In the genomic region with DNA sequence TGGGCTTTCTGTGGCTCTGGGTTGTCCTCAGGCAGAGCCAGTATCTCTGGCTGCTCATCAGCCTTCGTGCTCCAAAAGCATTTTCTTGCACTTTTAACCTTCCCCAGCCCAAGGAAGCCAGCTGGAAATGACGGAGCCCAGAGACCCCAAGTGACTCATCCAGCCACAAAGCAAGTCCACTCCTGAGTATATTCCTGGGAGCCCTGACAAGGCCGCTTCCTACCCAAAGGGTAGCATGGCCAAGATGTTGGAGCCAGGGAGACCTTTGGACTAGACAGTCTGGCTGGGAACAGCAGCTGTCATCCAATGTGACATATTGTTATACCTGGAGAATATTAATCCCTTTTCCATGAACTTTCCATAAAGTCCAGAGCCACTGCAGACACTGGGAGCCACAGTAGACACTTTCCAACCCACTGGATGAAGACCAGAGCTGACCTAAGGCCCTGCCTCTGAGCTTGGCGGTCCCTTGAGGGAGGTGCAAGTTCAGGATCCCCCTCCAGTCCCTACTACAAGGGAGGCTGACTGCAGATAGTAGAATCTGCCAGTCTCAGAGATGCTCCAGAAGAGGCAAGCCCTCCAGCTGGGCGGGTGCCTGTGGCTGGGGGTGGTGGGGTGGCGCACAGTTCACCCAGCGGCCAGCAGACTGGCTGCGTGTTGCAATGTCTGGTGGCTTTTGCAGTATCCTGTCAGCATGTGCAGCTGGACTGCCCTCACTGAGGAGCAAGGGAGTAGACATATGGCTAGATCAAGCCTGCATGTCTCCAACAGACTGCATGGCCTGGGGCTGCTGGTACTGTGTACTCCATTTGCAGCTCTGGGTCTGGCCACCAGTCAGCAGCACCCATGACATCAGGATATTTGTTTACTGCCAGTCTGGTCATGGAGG, we compare ENCODE assay signal across 8 mouse cellular contexts. TPM values are rescaled to one million over a fixed set of nuclear protein-coding genes. Genes with fewer than 3 reads are reported as not detected.
A peak's percentile ranks its signal among the peaks of the same experiment; 100 is the strongest.
DNase-seq lines count a peak whose midpoint lies in the region; ATAC-seq lines count a peak whose summit lies in the region.

No protein-coding gene starts in this region.

- peaks cover 3% of the 10 kb centered on the region; the same call in 1 of the 2 replicates for H3K36me3 ChIP-seq in neural tube, embryonic 12.5 days
- no peaks in the 10 kb centered on the region for H3K36me3 ChIP-seq in embryonic facial prominence, embryonic 15.5 days
- H3K36me3 ChIP-seq in hindbrain, embryonic 14.5 days (replicated peaks; ENCODE audit: control insufficient read depth, insufficient read depth), result no peaks in the 10 kb centered on the region
- H3K36me3 ChIP-seq in liver, embryonic 13.5 days, result no peaks in the 10 kb centered on the region

- no peak for DNase-seq in neural tube, embryonic 10.5 days (ENCODE audit: extremely low spot score, low spot score)
- no peak for DNase-seq in hindbrain, embryonic 14.5 days (ENCODE audit: low spot score)
- no peak for DNase-seq in liver, embryonic 13.5 days
- DNase-seq in skeletal muscle tissue, adult 2 months (ENCODE audit: low read depth, low spot score), result peak; percentile 71
- no peak for DNase-seq in right cerebral cortex, adult 18-20 months
- no peak for DNase-seq in layer of hippocampus, postnatal 10 days (ENCODE audit: low spot score in 2 of 2)

- no peaks in the 10 kb centered on the region for H3K27me3 ChIP-seq in neural tube, embryonic 12.5 days (replicated peaks)
- H3K27me3 ChIP-seq in embryonic facial prominence, embryonic 15.5 days, result no peaks in the 10 kb centered on the region
- H3K27me3 ChIP-seq in hindbrain, embryonic 14.5 days (ENCODE audit: control insufficient read depth, insufficient read depth, low read length), result no peaks in the 10 kb centered on the region
- no peaks in the 10 kb centered on the region for H3K27me3 ChIP-seq in liver, embryonic 13.5 days

- peak; percentile 73 for ATAC-seq in neural tube, embryonic 12.5 days (ENCODE audit: low FRiP score, low read depth)
- ATAC-seq in embryonic facial prominence, embryonic 15.5 days (ENCODE audit: insufficient number of reproducible peaks, low FRiP score, low TSS enrichment, low read depth), result peak; percentile 59; the same call in 1 of the 2 replicates
- ATAC-seq in hindbrain, embryonic 14.5 days (ENCODE audit: low FRiP score), result peak; percentile 40; the same call in 1 of the 2 replicates
- peak; percentile 54 for ATAC-seq in liver, embryonic 13.5 days (ENCODE audit: low read depth)

- H3K4me2 ChIP-seq in neural tube, embryonic 12.5 days (replicated peaks), result no peak overlapping the region
- H3K4me2 ChIP-seq in embryonic facial prominence, embryonic 15.5 days (replicated peaks), result no peak overlapping the region
- H3K4me2 ChIP-seq in hindbrain, embryonic 14.5 days (replicated peaks), result no peak overlapping the region
- H3K4me2 ChIP-seq in liver, embryonic 13.5 days, result no peak overlapping the region

- no peak overlapping the region for H3K4me3 ChIP-seq in neural tube, embryonic 12.5 days
- no peak overlapping the region for H3K4me3 ChIP-seq in embryonic facial prominence, embryonic 15.5 days (replicated peaks)
- H3K4me3 ChIP-seq in hindbrain, embryonic 14.5 days (replicated peaks; ENCODE audit: low read length), result no peak overlapping the region
- H3K4me3 ChIP-seq in liver, embryonic 13.5 days (replicated peaks), result no peak overlapping the region

- WGBS in neural tube, embryonic 12.5 days, result 85% methylated on average over 8 of the region's 8 CpGs
- 78% methylated on average over 8 of the region's 8 CpGs for WGBS in embryonic facial prominence, embryonic 15.5 days
- WGBS in hindbrain, embryonic 14.5 days, result 84% methylated on average over 8 of the region's 8 CpGs
- 27% methylated on average over 8 of the region's 8 CpGs for WGBS in liver, embryonic 13.5 days (ENCODE audit: insufficient replicate concordance)

- no peaks in the 10 kb centered on the region for H3K9me3 ChIP-seq in neural tube, embryonic 12.5 days
- no peaks in the 10 kb centered on the region for H3K9me3 ChIP-seq in embryonic facial prominence, embryonic 15.5 days (replicated peaks)
- no peaks in the 10 kb centered on the region for H3K9me3 ChIP-seq in hindbrain, embryonic 14.5 days (ENCODE audit: control insufficient read depth, low read length)
- no peaks in the 10 kb centered on the region for H3K9me3 ChIP-seq in liver, embryonic 13.5 days (replicated peaks)

- no peak overlapping the region for H3K9ac ChIP-seq in neural tube, embryonic 12.5 days
- H3K9ac ChIP-seq in embryonic facial prominence, embryonic 15.5 days, result no peak overlapping the region
- no peak overlapping the region for H3K9ac ChIP-seq in hindbrain, embryonic 14.5 days
- no peak overlapping the region for H3K9ac ChIP-seq in liver, embryonic 13.5 days

- peaks cover 8% of the 10 kb centered on the region; the same call in 1 of the 2 replicates for H3K4me1 ChIP-seq in neural tube, embryonic 12.5 days
- peaks cover 11% of the 10 kb centered on the region; the same call in 1 of the 2 replicates for H3K4me1 ChIP-seq in embryonic facial prominence, embryonic 15.5 days
- no peaks in the 10 kb centered on the region for H3K4me1 ChIP-seq in hindbrain, embryonic 14.5 days (replicated peaks; ENCODE audit: control insufficient read depth, insufficient read depth, low read length)
- H3K4me1 ChIP-seq in liver, embryonic 13.5 days (replicated peaks), result peaks cover 79% of the 10 kb centered on the region

- no peak overlapping the region for H3K27ac ChIP-seq in neural tube, embryonic 12.5 days
- H3K27ac ChIP-seq in embryonic facial prominence, embryonic 15.5 days (replicated peaks), result 0 out of 2 replicates have a peak overlapping the region, but pooled peaks have one; percentile 22
- no peak overlapping the region for H3K27ac ChIP-seq in hindbrain, embryonic 14.5 days
- peak overlapping the region; percentile 59 for H3K27ac ChIP-seq in liver, embryonic 13.5 days

RNA-seq across cellular contexts. Expression of gene Dhrs3, which starts 13.6 kb away (rescaled TPM):
- 77.3 and 90.2 TPM in 2 replicates for polyA plus RNA-seq in neural tube, embryonic 12.5 days (2016; fragmentation: Nextera tagmentation; extraction: Ambion mirVana)
- 73.3 and 75.7 TPM in 2 replicates for polyA plus RNA-seq in embryonic facial prominence, embryonic 15.5 days (2015; fragmentation: Nextera tagmentation; extraction: Ambion mirVana)
- polyA plus RNA-seq in hindbrain, embryonic 14.5 days (2014; fragmentation: Nextera tagmentation; extraction: Ambion mirVana), result 41.5 and 45.3 TPM in 2 replicates
- polyA plus RNA-seq in liver, embryonic 13.5 days (2015; fragmentation: Nextera tagmentation; extraction: Ambion mirVana), result 25.0 and 31.3 TPM in 2 replicates
- 10 to 100 TPM; 23.2 to 23.3 TPM for total RNA-seq in layer of hippocampus, postnatal 10 days (2021)

Comparison
In these comparisons a context has a peak if more than half of its experiments do, and no peak if none do; other contexts are left out.
1. H3K27ac ChIP-seq: peak in embryonic facial prominence, embryonic 15.5 days (single experiment) and liver, embryonic 13.5 days (single experiment); none in neural tube, embryonic 12.5 days (single experiment) and hindbrain, embryonic 14.5 days (single experiment).
2. Peak in every context shown above with its lines, with median percentiles within 50 percentile points of each other: ATAC-seq.